Mouse (Mus musculus) liver, embryonic 16.5 days (tissue): Measurements from ENCODE around the gene Cdk20. TPM values are rescaled to one million over a fixed set of nuclear protein-coding genes. Genes with fewer than 3 reads are reported as not detected.
A peak's percentile ranks its signal among the peaks of the same experiment; 100 is the strongest.

Experiments used
- ATAC-seq: fragments of 200-750 bp; cut with Nextera tagmentation; 2 replicates; pipeline ENCODE4 v1.8.0; 2017; ENCODE audit warnings: low read depth, mild to moderate bottlenecking, moderate number of reproducible peaks, moderate library complexity
- H3K27ac ChIP-seq: fragments of 300-500 bp; sonication (generic); 2 replicates; pipeline ENCODE4 v1.5.1; 2014; ENCODE audit warnings: mild to moderate bottlenecking, low read length
- H3K27me3 ChIP-seq: fragments of 300-500 bp; sonication (generic); 2 replicates; pipeline ENCODE4 v1.6.1; 2014; ENCODE audit warnings: low read depth, low read length, mixed read lengths; ENCODE audit not compliant: control insufficient read depth, insufficient read depth
- H3K36me3 ChIP-seq: fragments of 300-500 bp; sonication (generic); 2 replicates; pipeline ENCODE4 v1.6.1; 2014; ENCODE audit warnings: mild to moderate bottlenecking; ENCODE audit not compliant: control insufficient read depth, insufficient read depth
- H3K4me1 ChIP-seq: fragments of 300-500 bp; sonication (generic); 2 replicates; pipeline ENCODE4 v1.6.1; 2014; ENCODE audit warnings: low read depth, low read length, mixed read lengths; ENCODE audit not compliant: control insufficient read depth
- H3K4me2 ChIP-seq: fragments of 300-500 bp; sonication (generic); 2 replicates; pipeline ENCODE4 v1.6.1; 2014; ENCODE audit warnings: low read depth, low read length, mixed read lengths
- H3K4me3 ChIP-seq: fragments of 300-500 bp; sonication (generic); 2 replicates; pipeline ENCODE4 v1.5.1; 2014; ENCODE audit warnings: low read depth, mild to moderate bottlenecking, low read length
- H3K9ac ChIP-seq: fragments of 300-500 bp; sonication (generic); 2 replicates; pipeline ENCODE4 v1.6.1; 2014; ENCODE audit warnings: low read depth, low read length
- H3K9me3 ChIP-seq: fragments of 300-500 bp; sonication (generic); replicated peaks from 2 replicates; pipeline ENCODE4 v1.6.1; 2016; ENCODE audit warnings: low read length; ENCODE audit not compliant: control insufficient read depth
- WGBS: fragments of 180-500 bp; shearing (Covaris S2); extraction: QIAGEN DNeasy Blood & Tissue Kit; methylation state at CpG from one replicate; pipeline ENCODE4 v1.1.7; 2014; ENCODE audit not compliant: insufficient replicate concordance; 5-methylcytosine and 5-hydroxymethylcytosine counted together
- polyA plus RNA-seq: library from polyadenylated mRNA; unstranded; fragments of >200 nt; fragmentation: Nextera tagmentation; extraction: Ambion mirVana; gene quantifications from 2 replicates; pipeline ENCODE4 v1.2.1, GENCODE M21; 2015

Cdk20 gene
- polyA plus RNA-seq, 1 experiment from 2014 or later, result 4.9 TPM

DNA sequence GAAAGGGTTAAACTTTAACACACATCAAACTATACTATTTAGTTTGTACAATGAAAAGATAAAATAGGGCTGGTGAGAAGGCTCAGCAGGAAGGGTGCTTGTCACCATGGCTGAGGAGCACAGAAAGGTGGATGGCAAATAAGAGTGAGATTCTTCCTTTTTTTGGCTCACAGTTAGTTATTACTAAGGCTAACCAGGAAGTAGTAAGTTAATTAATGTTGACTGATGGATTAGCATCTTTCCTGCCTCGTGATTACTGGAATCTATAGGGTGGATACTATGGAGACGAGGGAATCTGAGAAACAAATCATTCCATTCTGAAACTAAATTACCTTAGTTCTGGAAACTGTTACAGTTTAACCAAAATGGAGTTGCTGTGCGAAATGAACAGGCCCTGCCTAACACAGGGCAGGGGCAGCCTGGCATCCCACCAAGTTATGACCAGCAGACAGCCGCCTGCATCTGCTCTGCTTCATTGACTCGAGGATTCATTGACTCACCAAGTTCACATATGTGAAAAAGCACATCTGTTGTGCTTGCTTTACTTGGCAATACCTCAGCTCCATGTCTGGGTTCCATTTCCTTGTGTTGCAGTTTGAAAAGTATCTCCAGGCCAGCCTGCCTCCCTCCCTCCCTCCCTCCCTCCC lies 15.0 kb upstream of the Cdk20 start:
- H3K36me3 ChIP-seq, result no peaks in the 10 kb centered on the region
- no peak overlapping the region for H3K27ac ChIP-seq
- no peak for ATAC-seq
- no peak overlapping the region for H3K4me3 ChIP-seq
- no peak overlapping the region for H3K4me2 ChIP-seq
- H3K4me1 ChIP-seq, result peaks cover 17% of the 10 kb centered on the region
- no peaks in the 10 kb centered on the region for H3K9me3 ChIP-seq
- H3K27me3 ChIP-seq, result no peaks in the 10 kb centered on the region
- 57% methylated on average over 5 of the region's 5 CpGs for WGBS
- no peak overlapping the region for H3K9ac ChIP-seq

DNA sequence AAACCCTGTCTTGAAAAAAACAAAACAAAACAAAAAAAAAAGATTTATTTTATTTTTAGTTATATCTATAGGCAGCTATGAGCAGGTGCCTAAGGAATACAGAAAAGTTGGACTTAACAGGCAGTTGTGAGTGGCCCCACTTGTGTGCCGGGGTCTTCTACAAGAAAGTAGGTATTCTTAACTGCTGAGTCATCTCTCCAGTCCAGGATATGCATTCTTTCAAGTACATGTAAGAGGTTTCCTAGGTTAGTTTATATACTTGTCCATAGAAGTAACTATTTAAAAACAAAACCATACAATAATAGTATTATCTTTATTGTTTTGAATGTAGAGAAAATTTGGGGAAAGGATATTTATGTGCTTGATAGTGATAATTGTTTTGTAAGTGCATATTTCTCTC lies 11.3 kb upstream of the Cdk20 start:
- no peak overlapping the region for H3K27ac ChIP-seq
- H3K9ac ChIP-seq, result no peak overlapping the region
- H3K9me3 ChIP-seq, result no peaks in the 10 kb centered on the region
- no peaks in the 10 kb centered on the region for H3K27me3 ChIP-seq
- H3K4me1 ChIP-seq, result peaks cover 4% of the 10 kb centered on the region; the same call in 1 of the 2 replicates
- 39% methylated on average over 1 of the region's 1 CpGs for WGBS
- H3K4me2 ChIP-seq, result no peak overlapping the region
- ATAC-seq, result no peak
- no peaks in the 10 kb centered on the region for H3K36me3 ChIP-seq
- H3K4me3 ChIP-seq, result no peak overlapping the region

DNA sequence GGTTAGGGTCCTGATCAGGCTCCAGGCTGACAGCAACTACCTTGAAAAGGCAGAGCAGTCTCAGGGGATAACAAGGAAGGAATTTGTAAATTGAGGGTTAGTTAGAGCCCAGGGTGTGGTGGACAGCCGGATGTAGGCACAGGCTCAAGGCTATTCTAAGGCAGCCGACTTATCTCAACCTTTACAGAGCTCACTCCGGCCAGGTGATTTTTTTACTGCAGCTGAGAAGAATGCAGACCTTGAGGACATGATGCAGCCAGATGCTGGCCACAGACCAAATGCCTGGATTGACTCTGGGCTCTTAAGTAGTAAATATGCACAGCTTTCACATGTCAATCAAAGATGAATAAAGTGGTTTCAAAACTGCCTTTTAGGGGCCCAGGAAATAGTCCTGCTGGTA lies 10.7 kb upstream of the Cdk20 start:
- no peaks in the 10 kb centered on the region for H3K27me3 ChIP-seq
- 34% methylated on average over 3 of the region's 3 CpGs for WGBS
- ATAC-seq, result no peak
- no peak overlapping the region for H3K9ac ChIP-seq
- H3K4me3 ChIP-seq, result no peak overlapping the region
- H3K4me1 ChIP-seq, result peaks cover 4% of the 10 kb centered on the region; the same call in 1 of the 2 replicates
- H3K27ac ChIP-seq, result no peak overlapping the region
- H3K4me2 ChIP-seq, result no peak overlapping the region
- no peaks in the 10 kb centered on the region for H3K9me3 ChIP-seq
- H3K36me3 ChIP-seq, result no peaks in the 10 kb centered on the region

DNA sequence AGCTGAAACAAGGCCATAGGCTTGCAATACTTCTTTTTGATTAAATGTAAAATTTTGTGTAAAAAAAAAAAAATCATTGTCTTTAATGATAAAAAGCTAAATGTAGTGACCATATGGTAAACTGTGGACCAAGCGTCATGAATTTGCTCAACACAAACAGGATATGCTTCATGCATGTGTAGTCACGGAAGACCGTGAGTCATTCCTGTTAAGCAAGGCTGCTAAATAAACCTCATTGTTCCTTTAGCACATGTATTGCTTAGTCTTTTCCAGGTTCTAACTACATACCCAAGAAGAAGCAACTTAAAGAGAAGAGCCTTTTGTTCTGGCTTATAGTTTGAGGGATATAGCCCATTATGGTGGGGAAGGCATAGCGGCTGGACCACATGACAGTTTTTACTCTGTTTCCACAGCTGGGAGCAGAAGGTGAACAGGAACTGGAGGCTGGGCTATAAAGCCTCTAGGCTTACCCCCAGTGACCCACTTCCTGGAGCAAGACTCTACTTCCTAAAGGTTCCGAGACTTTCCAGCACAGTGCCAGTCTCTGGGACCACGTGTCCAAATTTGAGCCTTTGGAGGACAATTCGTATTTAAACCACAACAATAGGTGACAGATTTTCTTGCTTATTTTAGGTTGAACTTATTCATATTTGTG lies 10.0 kb upstream of the Cdk20 start:
- no peak overlapping the region for H3K27ac ChIP-seq

DNA sequence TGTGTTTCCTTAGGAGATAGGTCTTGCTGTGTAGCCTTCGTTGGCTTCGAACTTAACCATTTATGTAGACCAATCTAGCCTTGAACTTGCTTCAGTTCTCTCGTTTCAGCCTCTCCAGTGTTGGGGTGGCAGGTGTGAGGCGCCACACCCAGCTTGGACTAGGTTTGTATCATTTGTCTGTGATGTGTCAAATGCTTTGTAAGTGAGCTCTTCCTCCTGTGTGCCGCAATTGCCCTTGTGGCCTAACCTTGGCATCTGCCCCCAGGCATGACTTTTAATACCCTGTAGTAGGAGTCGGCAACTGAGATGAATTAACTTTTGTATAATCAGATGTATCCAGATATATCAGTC lies 9.5 kb upstream of the Cdk20 start:
- 75% methylated on average over 6 of the region's 6 CpGs for WGBS
- Histone ChIP-seq H3K4me3 (no peak overlapping the region), H3K27ac (no peak overlapping the region), H3K9ac (no peak overlapping the region), H3K9me3 (no peaks in the 10 kb centered on the region), H3K27me3 (no peaks in the 10 kb centered on the region), H3K36me3 (no peaks in the 10 kb centered on the region), H3K4me2 (no peak overlapping the region), H3K4me1 (peaks cover 4% of the 10 kb centered on the region; the same call in 1 of the 2 replicates)
- ATAC-seq, result no peak

More for the DNA sequence above, 10.0 kb upstream of the Cdk20 start:
- Histone ChIP-seq H3K4me2 (no peak overlapping the region), H3K36me3 (no peaks in the 10 kb centered on the region), H3K9ac (no peak overlapping the region), H3K27me3 (no peaks in the 10 kb centered on the region), H3K4me3 (no peak overlapping the region), H3K9me3 (no peaks in the 10 kb centered on the region), H3K4me1 (peaks cover 4% of the 10 kb centered on the region; the same call in 1 of the 2 replicates)
- ATAC-seq, result peak; percentile 21; the same call in 1 of the 2 replicates
- 72% methylated on average over 7 of the region's 7 CpGs for WGBS

DNA sequence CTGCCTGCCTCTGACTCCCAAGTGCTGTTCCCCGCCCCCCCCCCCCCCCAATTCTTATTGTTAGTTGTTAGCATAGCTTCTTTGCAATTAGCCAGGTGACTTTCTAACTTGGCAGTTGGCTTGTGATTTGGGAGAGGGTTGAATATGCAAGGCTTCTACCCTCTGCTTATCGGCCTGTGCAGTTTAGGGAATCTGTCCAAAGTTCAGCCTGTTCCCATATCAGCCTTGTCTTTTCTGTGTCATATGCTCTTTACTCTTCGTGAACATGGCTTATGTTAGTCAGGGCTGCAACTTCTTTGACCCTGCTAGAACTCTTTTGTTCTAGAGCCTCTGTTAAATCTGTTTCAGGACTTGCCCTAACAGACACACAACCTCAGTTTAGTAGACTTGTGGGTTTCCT lies 7.8 kb upstream of the Cdk20 start:
- no peak overlapping the region for H3K4me2 ChIP-seq
- no peak for ATAC-seq
- peaks cover 4% of the 10 kb centered on the region; the same call in 1 of the 2 replicates for H3K4me1 ChIP-seq
- no peak overlapping the region for H3K9ac ChIP-seq
- no peaks in the 10 kb centered on the region for H3K9me3 ChIP-seq
- WGBS, result 45% methylated on average over 3 of the region's 3 CpGs
- H3K36me3 ChIP-seq, result no peaks in the 10 kb centered on the region
- no peak overlapping the region for H3K27ac ChIP-seq
- no peaks in the 10 kb centered on the region for H3K27me3 ChIP-seq
- no peak overlapping the region for H3K4me3 ChIP-seq

DNA sequence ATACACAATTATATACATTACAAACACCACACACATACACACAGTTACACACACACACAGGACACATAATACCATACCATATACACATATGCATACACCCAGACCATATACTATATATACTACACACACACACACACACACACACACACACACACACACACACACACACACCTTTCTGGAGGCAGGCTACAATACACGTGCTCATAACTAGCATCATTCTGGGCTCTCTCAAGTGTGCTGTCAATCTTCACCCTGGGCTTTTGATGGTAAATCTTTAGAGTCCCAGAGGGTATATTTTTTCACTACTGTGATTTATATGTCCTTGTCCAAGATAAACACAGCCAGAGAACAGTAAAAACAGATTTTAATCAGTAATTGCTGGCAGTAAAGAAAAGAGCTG lies 6.8 kb upstream of the Cdk20 start:
- H3K27me3 ChIP-seq, result no peaks in the 10 kb centered on the region
- no peaks in the 10 kb centered on the region for H3K9me3 ChIP-seq
- no peak overlapping the region for H3K9ac ChIP-seq
- no peak overlapping the region for H3K4me3 ChIP-seq
- H3K36me3 ChIP-seq, result no peaks in the 10 kb centered on the region
- no peak overlapping the region for H3K4me2 ChIP-seq
- H3K4me1 ChIP-seq, result peaks cover 4% of the 10 kb centered on the region; the same call in 1 of the 2 replicates
- ATAC-seq, result no peak
- H3K27ac ChIP-seq, result no peak overlapping the region
- 69% methylated on average over 1 of the region's 1 CpGs for WGBS

DNA sequence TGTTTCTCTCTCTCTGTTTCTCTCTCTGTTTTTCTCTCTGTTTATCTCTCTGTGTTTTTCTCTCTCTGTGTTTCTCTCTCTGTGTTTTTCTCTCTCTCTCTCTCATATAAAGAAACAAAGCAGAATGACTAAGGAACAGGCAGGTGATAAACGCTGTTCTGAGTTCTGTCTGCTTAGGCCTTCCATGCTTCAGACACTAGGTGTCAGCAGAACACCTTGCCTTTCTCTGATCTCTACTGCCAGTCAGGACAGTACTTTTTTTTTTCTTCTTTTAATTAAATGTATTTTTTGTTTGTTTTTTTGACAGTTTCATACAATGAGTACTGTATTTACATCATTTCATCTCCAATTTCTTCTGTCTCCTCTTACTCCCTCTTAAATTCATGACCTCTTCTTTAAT lies 2.8 kb upstream of the Cdk20 start:
- Histone ChIP-seq H3K9ac (no peak overlapping the region), H3K4me3 (no peak overlapping the region), H3K27ac (no peak overlapping the region), H3K9me3 (no peaks in the 10 kb centered on the region), H3K27me3 (no peaks in the 10 kb centered on the region), H3K4me2 (no peak overlapping the region), H3K4me1 (peaks cover 10% of the 10 kb centered on the region), H3K36me3 (no peaks in the 10 kb centered on the region)
- no peak for ATAC-seq
- WGBS, result 11% methylated on average over 1 of the region's 1 CpGs

DNA sequence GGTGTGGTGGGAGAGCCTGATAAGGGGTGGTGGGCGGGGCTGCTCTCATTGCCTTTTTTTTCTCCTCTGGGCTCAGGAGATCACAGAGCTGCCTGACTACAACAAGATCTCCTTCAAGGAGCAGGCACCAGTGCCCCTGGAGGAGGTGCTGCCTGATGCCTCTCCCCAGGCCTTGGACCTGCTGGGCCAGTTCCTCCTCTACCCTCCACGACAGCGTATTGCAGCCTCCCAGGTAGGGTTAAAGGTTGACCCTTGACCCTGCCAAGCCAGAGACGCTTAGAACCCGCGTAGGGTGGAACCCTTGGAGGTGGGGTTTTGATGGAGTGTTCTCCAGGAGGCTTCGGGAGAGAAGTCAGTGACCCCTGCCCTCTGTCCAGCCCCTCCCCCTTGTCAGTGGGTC lies 5.7 kb downstream of the Cdk20 start:
- WGBS, result 63% methylated on average over 7 of the region's 7 CpGs
- Histone ChIP-seq H3K9ac (no peak overlapping the region), H3K36me3 (no peaks in the 10 kb centered on the region), H3K27ac (no peak overlapping the region), H3K27me3 (no peaks in the 10 kb centered on the region), H3K4me3 (no peak overlapping the region), H3K9me3 (no peaks in the 10 kb centered on the region), H3K4me2 (no peak overlapping the region), H3K4me1 (peaks cover 6% of the 10 kb centered on the region)
- no peak for ATAC-seq
